Mouse (Mus musculus) T-cell, adult 2 months (primary cell): Measurements from ENCODE around the gene Il17ra.

ENCODE experiments used
- DNase-seq: peaks from one replicate; pipeline ENCODE4 v3.0.0; 2022; ENCODE audit warnings: low spot score

Il17ra gene

DNA sequence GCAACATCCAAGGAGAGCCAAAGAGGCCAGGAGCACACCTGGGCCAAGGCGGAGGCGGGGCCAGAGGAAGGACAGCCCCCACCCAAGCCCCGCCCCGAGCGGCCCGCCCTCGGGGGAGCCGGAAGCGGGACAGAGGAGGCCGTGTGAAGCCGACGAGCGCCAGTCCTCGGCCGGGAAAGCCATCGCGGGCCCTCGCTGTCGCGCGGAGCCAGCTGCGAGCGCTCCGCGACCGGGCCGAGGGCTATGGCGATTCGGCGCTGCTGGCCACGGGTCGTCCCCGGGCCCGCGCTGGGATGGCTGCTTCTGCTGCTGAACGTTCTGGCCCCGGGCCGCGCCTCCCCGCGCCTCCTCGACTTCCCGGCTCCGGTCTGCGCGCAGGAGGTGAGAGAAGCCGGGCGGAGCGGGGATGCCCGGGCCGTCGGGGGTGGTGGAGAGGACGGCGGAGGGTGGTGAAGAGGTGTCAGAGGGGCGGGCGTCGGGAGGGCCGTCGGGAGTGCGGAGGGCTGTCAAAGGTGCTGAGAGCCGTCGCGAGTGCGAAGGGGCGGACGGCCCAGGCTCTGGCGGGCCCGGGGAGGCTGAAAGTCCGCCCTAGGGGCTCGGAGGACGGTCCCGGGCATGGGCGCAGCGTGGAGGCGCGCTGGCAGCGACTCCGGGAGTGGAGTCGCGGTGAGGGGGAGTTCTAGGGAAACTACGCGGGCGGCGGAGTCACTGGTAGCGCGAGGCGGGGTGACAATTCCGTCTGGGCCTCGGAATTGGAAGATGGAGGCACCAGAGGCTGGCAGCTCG is at the start of gene Il17ra:
Gene Il17ra, plus strand, starts transcription at position 162 of the 786 bp plus-strand sequence.
- DNase-seq = peak; percentile 89

DNA sequence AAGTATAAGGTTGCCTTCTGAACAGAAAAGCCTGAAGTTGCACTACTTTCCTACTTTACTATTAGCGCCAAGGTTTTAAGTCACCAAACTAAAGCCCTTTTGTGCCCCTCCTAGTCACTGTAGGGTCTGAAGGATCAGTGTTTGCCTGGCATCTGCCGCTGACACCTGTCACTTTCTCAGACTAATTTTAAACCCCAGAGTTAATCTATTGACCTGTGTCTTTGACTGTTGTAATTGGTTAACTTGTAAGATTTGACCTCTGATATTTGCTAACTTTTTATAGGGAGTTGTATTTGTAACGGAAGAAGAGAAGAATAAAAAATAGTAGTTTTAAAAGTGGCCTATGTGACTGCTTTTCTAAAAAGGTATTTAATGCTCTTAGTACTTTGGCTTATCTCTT is 24.9 kb upstream of the Il17ra start:
- no peak for DNase-seq

DNA sequence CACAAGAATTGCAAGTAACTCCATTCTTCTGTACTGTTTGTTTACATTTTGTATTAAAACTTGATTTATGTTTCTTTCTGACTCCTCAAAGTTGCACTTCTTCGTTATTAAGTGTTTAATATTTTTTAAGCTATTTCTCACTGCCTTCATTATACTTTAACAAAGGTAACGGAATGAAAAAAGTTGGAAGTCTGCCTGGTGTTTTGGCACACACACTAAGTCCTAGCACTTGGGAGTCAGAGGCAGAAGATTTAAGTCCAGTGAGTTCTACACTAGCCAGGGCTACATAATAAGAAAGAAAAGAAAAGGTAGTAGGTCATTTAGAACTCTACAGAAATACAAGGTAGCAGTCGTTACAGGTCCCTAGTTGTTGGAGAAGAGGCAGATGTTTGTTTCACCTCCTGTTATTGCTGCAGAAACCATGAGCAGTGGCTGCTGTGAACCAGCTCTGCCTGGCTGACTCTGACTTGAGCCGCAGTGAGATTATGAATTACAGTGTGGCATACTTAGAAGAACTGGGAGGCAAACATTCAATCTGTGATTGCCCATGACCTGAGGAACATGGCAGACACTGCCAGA is 20.8 kb upstream of the Il17ra start:
- DNase-seq = no peak

DNA sequence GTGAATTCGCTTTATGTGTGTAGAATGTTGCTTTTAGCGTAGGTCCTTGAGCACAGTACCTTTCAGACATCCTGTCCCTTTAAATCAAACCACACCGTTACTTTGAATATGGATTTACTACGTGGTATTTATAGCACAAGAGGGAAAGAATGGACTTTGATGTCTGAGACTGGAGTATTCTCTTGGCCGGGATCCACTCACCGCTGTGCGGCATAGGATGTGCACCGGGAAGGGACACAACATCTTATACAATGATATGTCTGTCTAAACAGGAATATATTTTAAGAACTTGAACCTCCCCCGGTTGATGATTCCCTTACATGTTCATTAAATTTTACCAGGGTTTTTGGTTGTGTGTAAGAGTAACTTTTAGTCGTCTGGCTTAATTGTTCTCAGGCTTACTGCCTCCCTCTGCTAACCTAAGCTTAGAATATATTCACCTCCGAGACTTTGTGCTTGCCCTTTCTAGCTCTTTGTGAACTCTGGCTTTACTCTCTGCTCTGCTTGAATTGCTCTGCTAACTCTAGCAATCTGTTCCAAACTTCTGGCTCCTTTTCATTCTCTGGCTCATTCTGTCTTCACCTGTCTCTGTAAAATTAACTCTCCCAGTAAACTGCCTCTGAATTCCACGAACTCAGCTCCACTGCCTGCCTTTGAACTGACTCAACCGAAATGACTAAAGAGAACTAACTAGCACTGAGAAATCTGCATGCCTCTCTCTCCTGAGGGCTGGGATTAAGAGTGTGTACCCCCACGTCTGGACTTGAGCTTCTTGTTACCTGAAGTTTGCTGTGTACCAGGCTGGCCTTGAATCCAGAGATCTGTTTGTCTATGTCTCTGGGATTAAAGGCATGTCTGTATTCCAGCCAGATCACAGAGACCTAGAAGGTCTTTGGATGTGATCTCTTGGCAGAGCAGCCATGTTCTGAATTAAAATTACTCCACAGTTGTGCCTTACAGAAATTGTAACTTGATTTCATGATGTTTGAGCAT is 19.4 kb upstream of the Il17ra start:
- no peak for DNase-seq

DNA sequence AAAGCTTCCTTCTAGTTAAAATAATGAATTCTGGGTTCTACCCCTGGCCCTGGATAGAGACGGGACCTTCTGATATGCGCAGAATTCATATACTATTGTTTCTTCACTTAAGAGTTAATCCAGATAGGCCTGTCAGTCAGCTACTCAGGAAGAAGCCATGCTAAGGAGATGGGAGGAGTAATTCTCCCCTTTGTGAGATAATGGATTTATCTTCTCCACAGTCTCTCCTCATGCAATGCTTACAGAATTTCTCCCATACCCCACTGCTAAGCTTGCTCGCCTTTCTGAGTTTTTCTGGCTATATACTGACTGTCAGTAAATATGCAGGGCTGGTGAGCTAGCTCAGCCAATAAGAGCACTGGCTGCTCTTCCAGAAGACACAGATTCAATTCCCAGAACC is 12.8 kb upstream of the Il17ra start:
- DNase-seq = no peak

DNA sequence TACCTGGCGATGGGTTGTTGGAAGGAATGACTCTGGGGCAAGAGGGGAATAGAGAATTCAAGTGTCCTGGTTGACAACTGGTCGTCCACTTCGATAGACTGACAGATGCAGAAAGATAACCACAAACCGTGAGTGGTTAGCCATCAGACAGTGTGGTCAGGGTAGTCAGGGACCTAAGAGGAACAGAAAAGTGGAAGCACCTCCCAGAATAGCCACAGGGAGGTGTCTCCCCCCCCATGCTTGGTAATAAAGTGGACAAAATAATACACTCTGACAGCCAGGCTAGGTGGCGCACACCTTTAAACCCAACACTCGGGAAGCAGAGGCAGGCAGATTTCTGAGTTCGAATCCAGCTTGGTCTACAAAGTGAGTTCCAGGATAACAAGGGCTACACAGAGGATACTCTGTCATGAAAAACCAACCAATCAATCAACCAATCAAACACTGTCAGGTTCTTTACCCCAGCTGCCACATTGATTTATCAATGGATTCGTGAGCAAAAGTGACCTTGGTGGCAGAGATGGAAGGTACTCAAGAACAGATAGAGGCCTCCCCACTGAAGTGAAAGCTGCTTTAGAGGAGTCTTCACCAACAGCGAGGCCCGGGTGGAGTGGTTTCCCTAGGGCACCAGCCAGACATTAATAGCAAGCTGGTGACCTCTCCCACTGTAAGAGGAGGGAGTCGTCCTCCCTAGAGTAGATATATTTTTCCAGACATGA is 10.5 kb upstream of the Il17ra start:
- DNase-seq = no peak

DNA sequence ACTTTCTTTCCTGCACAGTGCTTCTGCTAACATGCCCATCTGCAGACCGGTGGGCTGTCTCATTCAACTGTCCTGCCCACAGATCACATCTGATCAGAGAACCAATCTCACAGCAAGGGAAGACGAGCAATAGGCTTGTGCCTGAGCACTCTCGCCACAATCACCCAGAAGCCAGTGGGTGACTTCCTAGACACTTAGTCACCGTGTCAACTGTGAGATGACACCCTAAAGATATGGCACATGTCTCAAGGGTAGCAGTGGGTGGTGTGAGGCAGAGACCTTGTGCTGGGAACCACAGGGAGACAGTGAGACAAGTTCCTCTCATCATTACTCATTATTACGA is 10.0 kb upstream of the Il17ra start:
- DNase-seq = peak; percentile 36

DNA sequence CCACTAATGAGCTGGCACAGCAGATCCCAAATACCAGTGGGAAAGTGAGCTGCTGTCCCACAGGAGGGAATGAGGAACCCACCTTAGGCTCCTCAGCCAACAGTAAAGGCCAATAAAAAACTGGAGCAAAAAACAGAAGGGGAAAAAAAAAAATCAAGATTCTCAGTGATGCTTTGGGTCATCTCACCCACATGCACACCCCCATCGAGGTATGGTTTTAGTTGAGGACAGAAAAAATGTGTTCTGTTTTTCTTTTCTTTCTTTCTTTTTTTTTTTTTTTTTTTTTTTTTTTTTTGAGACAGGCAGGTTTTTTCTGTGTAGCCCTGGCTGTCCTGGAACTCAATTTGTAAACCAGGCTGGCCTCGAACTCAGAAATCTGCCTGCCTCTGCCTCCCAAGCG is 9.5 kb upstream of the Il17ra start:
- DNase-seq = no peak

DNA sequence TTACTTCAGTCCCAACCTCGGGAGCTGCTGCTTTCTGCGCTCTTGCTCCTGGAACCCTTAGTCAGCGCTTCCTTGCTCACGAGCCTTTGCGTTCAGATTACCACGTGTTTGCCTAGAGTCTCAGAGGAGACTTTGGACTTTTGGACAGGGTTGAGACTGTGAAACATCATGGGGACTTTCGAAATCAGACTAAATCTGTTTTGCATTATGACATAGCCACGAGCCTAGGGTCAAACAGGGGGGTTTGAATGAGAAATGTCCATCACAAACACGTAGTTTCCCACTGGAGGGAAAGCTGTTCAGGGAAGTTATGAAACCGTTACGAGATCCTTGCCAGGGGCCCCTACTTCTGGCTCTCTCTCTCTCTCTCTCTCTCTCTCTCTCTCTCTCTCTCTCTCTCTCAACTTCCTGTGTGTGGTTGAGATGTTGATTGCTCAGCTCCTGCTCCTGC is 8.4 kb upstream of the Il17ra start:
- DNase-seq = no peak

DNA sequence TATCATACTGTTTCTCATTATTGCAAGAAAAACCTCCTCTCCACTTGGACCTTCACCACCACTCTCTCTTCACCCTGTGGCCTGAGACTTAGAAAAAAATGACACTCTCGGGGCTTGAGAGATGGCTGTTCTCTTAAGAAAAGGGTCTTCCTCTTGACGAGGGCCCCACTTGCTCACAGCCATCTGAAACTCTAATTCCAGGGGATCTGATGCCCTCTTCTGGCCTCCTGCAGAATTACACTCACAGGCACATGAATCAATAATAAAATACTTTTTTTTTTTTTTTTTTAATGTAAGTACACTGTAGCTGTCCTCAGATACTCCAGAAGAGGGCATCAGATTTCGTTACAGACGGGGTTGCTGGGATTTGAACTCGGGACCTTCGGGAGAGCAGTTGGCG is 6.0 kb upstream of the Il17ra start:
- peak; percentile 35 for DNase-seq

DNA sequence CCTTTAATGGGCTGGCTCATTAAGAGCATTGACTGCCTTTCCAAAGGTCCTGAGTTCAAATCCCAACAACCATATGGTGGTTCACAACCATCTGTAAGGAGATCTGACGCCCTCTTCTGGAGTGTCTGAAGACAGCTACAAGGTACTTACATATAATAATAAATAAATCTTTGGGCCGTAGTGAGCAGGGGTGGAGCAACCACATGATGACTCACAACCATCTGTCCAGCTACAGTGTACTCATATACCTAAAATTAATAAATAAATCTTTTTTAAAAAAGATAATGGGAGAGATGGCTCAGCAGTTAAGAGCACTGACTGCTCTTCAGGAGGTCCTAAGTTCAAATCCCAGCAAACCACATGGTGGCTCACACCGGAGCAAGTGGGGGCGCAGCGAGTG is 5.3 kb upstream of the Il17ra start:
- no peak for DNase-seq

DNA sequence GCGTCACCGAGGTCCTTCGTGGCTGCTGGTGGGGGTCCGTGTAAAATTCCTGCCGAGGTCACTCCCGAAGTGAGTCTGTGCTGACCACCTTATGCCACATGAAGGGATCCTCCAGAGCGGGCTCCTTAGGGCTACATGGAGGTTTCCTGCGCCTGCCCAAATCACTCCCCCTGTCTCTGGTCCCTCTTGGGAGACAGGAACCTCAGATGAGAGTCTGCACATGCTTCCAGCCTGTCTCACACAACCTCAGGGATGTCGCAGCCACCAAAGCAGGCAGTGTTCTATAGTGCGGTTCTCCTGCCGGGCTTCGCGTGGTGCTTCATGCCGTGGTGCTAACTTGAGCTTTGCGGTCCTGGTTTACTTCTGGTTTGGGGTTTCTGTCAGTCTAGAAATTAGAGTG is 1.8 kb upstream of the Il17ra start:
- DNase-seq = no peak

DNA sequence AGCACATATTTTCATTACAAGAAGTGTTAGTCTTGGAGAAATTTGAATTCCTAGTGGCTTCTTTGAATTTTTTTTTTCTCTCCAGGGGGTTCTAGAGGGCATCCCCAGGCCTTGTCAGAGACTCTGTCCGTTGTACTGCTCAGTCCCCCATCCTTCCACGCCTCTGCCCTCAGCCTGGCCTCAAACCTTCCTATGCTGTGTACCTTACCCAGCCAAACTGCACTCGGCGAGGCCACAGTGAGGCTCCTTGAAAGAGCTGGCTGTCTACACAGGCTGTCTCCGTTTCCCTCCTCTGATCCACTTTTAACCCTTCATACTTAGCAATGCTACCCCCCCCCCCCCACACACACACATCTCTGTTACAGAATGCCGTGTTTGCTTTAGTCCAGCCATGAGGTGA is 796 bp upstream of the Il17ra start:
- DNase-seq = no peak

DNA sequence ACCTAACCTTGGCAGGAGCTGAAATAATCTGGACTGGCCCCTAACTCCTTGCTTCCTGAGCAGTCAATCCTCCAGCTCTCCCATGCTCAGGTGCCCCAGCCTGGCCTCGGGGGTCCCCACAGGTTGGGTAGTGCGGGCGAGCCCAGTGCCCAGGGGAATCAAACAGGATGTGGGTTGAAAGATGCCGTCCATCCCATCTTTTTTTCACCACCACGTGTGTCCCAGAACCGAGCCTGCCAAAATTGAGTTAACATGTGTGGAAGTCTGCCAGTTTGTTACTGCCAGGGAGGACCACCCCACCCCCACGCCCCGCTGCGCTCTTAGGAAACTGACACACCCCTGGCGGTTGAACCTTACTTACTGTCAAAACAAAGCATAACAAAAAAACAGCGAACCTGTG is 837 bp downstream of the Il17ra start:
- DNase-seq = peak; percentile 63

DNA sequence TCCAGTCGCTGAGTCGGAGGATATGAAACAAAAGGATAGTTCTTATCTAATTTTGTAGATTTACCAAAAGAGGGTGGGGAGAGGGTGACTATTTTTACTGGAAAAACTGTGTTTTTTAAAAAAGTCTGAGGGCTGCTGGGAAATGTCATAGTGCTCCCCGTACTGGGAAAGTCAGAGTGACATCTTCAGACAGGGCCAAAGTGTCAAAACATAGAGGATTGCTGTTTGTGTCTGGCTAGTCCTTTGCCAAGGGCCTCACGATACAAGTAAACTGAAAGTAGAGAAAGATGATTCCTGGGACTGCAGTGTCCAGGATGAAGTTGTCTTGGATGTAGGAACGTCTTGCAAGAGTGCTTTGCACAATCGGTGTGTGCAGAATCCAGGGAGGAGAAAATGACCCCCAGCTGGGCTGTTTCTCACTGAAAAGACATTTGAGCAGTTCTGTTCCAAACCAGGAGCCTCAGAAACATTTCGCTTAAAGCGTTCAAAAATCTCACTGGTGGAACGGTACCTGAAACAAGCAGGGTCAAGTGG is 1.4 kb downstream of the Il17ra start:
- DNase-seq = no peak

DNA sequence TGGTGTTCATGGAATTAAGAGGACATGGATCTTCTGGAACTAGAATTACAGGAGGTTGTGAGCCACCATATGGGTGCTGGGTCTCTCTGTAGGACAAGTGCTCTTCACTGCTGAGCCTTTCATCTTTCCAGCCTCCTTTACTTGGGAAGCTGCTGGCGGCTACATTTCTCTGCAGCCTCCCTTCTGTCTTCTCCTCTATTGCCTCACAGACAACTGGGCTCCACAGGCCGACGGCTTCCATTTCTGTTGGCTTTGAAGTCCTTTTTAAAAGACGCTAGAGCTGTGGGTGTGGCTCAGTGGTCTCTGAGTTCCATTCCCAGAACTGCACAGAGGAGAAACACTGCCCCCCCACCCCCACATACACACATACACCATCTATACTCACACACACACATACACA is 2.3 kb downstream of the Il17ra start:
- DNase-seq = no peak

DNA sequence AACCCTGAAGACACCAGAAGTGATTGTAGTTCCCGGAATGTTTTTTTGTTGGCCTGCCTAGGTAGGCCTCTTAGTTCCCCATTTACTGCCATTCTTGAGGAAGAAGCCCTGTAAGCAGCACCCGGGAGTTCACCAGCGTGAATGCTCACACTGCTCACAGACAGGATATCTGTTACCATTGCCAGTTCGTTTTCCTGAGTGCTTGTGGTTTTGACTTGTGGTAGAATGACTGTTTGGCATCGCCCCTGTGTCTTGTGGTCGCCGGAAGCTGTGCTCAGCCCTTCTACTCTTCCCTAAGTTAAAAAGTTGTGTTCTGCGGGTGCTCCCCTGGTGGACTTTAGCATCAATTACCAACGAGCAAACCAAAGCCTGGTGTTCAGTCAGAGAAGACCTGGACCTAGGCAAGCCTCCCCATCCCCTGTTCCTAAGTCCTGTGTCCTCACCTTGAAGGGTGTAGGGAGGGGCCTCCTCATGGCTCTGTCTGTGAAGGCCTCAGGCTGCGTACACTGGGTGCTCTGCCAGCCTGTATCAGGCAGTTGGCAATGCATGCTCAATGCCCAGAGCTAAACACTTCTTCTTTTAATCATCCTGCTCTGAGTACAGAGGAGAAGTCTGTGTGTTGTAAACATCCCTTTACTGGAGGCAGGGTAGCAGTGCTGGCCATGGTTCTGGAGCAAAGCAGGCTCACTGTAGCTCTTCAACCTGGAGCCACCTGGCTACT is 3.7 kb downstream of the Il17ra start:
- peak; percentile 89 for DNase-seq

DNA sequence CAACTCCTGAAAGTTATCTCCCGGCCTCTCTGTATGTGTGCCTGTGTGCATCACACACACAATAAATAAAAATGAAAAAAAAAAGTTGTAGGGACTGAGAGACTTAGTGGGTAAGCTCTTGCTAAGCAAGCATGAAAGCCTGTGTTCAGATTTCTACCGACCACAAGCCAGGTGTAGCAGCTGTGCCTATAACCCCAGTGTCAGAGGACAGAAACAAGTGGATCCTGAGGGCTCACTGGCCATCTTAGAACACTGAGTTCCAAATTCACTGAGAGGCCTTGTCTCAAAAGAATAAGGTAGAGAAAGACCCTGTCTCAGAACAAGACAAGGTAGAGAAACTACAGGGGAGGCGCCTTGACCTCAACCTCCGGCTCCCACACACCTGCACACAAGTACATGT is 5.2 kb downstream of the Il17ra start:
- DNase-seq = no peak

DNA sequence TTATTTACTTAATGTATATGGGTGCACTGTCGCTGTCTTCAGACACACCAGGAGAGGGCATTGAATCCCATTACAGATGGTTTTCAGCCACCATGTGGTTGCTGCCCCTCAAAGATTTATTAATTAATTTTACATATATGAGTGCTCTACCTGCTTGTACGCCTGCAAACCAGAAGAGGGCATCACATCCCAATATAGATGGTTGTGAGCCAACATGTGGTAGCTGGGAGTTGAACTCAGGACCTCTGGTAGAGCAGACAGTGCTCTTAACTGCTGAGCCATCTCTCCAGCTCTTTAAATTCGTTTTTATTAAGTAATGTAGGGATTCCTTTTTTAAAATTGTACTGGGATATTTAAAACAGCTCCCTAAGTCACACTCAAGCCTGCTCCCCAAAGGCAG is 6.2 kb downstream of the Il17ra start:
- DNase-seq = no peak

DNA sequence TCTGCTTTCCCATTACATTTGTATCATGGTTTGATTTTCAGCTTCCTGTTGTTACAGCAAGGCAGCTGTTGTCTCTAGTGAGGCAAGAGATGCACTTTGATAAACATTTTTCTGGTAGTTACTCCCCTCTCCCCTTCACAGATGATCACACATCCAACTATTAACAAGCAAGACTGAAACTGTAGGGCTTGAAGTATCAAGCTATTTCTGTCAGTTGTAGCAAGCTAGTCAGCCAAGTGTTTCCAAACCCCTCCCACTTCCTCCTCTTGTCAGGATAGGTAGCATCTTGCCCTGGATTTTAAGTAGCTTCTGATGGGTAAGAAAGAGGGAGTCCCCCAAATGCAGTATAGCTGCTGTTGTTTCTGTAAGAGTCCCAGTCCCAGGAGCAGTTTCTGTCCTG is 6.7 kb downstream of the Il17ra start:
- no peak for DNase-seq

DNA sequence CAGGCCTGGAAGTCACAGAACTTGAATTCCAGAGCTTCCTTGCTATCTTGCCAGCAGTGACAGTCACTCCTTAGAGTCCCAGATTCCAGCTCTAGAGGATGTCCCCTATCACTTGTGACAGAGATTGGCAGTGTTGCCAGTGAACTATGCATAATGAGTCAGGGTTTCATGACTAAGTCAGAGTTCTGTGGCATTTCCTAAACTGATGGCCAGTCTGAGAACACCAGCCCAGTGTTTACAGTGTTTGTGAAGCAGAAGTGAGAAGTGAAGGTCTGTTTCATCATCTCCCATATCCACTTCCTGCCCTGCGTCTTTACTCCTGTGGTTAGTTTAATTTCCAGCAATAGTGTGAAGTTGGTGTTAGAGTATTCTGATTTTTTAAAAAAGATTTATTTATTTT is 7.6 kb downstream of the Il17ra start:
- no peak for DNase-seq
